Mouse (Mus musculus) brain, embryonic 14.5 days (tissue): ENCODE measurements around the gene Tmem37. TPM values are rescaled to one million over a fixed set of nuclear protein-coding genes. Genes with fewer than 3 reads are reported as not detected.

Experiments
- DNase-seq: peaks from one replicate; pipeline ENCODE4 v3.0.0-alpha.2; 2011; ENCODE audit warnings: low read depth
- CTCF ChIP-seq: fragments of 200-500 bp; IDR thresholded peaks from 2 replicates; pipeline ENCODE4 v1.5.1; 2012; ENCODE audit warnings: inconsistent platforms, mild to moderate bottlenecking, moderate library complexity, borderline replicate concordance; ENCODE audit not compliant: insufficient read depth, insufficient read length; ENCODE audit errors: extremely low read depth
- POLR2A ChIP-seq: fragments of 200-500 bp; IDR thresholded peaks from 2 replicates; pipeline ENCODE4 v1.6.1; 2012; ENCODE audit warnings: mild to moderate bottlenecking, inconsistent platforms, borderline replicate concordance; ENCODE audit not compliant: poor library complexity, insufficient read depth, insufficient read length, severe bottlenecking; ENCODE audit errors: extremely low read depth
- polyA plus RNA-seq: library from polyadenylated mRNA; depleted of rRNA; stranded (reverse); fragments of >200 nt; gene quantifications from 2 replicates; pipeline ENCODE4 v1.2.3, GENCODE M21; 2012

The Tmem37 gene
- polyA plus RNA-seq, 1 experiment: 5.0 TPM

GRCm38 (mm10) chr1:120044584-120044983 is 29.3 kb downstream of the Tmem37 start:
- TF ChIP-seq CTCF (no peak), POLR2A (no peak)

DNA sequence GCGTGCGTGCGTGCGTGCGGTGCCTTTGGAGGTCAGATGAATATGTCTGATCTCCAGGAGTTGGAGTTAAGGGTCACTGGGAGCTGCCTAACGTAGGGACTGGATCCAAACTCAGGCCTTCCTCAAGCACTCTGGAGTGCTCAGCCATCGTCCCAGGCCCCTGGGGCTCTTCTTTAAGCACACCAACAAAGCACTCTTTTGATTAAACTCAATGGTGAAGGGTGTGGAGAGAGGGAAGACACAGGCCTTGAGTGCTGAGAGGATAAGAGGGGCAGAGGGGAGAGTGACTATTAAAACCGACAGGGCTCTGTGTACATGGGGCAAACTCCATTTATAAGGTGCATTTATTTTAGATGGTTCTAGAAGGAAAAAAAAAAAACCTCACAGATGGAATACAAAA is 31.5 kb downstream of the Tmem37 start:
- no peak for DNase-seq
- TF ChIP-seq CTCF (no peak), POLR2A (no peak)

More at GRCm38 (mm10) chr1:120044584-120044983, 29.3 kb downstream of the Tmem37 start:
- no peak for DNase-seq

DNA sequence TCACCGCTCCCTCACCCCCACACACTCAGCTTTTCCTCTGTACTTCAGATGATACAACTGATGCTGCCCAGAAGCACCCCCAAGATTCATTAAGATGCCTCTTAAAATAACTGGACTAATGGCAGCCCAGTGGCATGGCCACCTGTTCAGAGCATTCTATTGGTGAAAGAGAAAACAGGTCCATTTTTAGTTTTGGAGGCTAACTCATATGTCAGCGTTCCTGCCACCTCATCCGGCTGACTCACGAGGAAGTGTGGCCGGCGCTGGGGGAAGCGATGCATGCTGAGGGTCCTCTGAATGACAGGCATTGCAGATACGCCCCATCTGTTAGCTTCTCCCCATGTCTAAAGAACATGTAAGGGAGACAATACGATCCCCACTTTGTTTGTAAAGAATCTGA is 35.3 kb downstream of the Tmem37 start:
- TF ChIP-seq CTCF: no peak
- TF ChIP-seq POLR2A: no peak
- no peak for DNase-seq

GRCm38 (mm10) chr1:120037021-120037683 is 36.7 kb downstream of the Tmem37 start:
- TF ChIP-seq POLR2A (no peak), CTCF (no peak)
- peak; percentile 89 for DNase-seq

GRCm38 (mm10) chr1:120035456-120036034 is 38.3 kb downstream of the Tmem37 start:
- no peak for DNase-seq
- TF ChIP-seq CTCF: no peak
- TF ChIP-seq POLR2A: no peak

DNA sequence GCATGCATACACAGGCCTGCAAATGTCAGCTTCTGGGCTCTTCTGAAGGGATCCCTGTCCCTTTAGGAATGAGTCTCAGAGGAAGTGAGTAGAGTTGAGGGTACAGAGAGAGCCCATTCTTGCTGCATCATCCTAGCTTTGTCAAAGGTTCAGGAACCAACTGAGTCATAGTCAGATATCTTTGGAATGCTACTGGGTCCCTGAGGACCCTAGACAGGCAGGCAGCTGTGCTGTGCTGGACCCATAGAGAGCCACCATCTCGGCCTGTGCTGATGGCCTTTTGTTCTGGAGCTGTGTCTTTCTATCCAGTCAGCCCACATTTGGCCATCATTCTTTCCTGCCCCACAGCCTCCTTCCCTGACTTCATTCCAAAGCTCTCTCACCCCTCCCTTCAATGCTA is 39.1 kb downstream of the Tmem37 start:
- no peak for TF ChIP-seq POLR2A
- TF ChIP-seq CTCF: no peak
- no peak for DNase-seq

DNA sequence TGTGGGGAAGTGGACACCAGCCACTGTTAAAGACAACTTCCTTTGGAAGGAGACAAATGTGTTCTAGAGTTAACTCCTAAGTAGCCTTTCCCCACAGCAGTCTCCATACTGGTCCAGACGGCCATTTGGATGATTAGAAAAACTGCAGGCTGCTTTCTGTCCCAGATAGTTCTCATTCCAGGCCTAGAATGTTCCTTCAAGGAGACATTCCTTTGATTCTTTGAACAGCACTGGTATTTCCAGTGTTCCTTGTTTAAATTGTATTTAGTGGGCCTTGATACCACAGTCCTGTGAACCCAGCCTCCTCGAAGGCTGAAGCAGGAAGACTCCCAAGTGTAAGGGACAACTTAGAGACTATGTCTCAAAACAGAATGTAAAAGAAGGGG is 40.4 kb downstream of the Tmem37 start:
- no peak for DNase-seq
- TF ChIP-seq CTCF (no peak), POLR2A (no peak)

DNA sequence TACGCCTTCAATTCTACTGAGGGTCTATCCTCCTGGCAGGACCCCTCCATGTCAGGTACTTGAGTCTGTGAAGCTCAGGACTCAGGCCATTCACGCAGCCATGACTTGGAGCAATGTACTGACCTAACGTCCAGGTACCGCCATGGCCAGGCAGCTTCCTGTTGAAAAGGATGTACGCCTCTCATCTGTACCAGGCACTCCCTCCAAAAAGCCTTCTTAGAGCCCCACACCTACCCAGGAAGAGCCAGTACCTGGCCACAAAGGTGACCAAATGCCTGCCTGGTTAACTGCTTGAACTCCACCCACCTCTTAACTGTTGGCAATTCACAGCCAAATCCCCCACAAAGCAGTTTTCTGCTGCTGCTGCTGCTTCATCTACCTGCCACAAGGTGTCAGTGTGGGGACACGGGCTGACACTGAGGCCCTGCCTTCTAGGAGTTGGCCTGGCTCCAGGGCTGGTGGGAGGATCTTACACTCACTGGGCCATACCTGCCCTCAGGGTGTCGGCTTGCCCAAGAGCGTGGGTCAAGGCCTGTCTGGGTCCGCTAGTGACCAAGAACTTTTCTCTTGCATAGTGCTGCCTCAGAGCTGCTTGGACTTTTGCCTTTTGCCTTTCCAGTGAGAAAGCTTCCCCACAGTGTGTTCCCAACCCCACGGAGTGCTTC is 40.9 kb downstream of the Tmem37 start:
- DNase-seq: peak; percentile 87
- no peak for TF ChIP-seq POLR2A
- TF ChIP-seq CTCF: peak; percentile 95

- no peak for TF ChIP-seq POLR2A
- TF ChIP-seq CTCF: no peak
- no peak for DNase-seq
These were observed 43.4 kb downstream of the Tmem37 start for GRCm38 (mm10) chr1:120030474-120030873.

GRCm38 (mm10) chr1:120027693-120028092 is 46.2 kb downstream of the Tmem37 start:
- DNase-seq: peak; percentile 56
- no peak for TF ChIP-seq POLR2A

DNA sequence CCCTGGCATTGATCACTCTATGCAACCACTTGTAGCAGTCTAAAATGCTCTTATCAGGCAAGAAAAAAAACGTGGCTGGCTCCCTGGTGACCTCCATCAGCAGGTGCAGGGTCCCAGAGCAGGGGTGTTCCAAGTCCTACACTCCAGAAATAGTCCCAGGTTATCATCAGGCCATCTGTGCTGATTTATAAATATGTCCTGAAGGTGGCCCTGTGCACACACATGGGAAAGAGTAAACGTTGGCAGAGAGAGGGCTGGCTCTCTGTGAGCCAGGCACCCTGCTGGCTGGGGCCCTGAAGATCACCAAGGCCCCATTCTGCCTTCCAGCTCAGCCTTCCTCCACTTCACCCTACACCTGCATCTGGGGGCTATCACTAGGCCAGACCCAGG is 48.8 kb downstream of the Tmem37 start:
- no peak for DNase-seq
- TF ChIP-seq CTCF (no peak), POLR2A (no peak)

DNA sequence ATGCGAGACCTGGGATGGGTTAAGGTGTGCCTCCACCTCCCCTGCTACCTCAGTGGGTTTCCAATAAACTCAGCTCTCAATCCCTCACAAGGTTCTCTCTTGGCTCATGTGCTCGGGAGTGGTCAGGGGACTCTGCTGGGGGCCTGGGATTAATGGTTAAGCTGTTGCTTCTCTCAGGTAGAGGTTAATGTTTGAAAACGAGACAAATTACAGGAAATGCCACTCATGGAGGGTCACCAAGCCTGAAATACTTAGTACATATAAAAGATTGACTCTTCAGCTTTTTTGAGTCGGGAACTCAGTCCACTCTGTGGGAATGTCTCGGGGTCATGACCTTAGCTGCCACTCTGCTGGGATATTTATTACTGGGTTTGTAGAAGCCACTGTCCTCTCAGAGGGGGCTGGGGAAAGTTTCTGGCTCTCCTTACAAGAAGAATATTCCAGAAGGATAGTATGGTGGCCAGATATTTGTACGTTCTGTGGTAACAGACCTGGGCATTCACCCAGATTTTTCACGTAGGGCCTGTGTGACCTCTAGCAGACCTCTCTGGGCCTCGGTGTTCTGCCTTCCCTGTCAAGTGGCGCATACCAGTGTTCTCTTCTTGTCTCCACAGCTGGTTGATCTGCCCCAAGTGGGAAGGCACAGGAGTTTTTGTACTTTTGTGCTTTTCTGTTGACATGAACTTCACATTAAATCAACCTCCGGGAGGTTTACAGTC is 49.4 kb downstream of the Tmem37 start:
- TF ChIP-seq POLR2A (no peak), CTCF (no peak)

More for the DNA sequence above, 49.4 kb downstream of the Tmem37 start:
- no peak for DNase-seq
